Mouse (Mus musculus): ENCODE results near the gene Lemd2.

DNA sequence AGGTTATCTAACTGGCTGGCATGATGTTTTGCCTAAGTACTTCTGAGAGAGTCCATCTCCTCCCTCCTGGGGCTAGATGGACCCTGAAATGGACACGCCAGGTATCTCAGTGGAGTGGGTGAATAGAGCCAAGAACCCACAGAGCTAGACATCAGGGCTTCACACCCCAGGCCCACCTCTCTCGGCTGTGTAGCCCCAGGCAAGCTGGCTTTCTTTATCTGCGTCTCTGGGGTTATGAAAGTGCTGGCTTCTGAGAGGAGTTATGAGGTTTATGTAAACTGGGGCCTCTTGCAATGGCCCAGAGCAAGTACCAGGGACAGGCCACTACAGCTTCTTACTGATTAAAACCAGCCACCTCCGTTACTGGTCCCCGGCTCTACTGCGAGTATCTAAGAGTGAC, 49.4 kb downstream of the Lemd2 start:
- no peak for TF ChIP-seq POLR2A (IDR thresholded peaks at IDR 0.05; ENCODE audit: control insufficient read depth, extremely low read depth, insufficient read depth, low read length, poor library complexity)
- no peak for TF ChIP-seq CTCF (IDR thresholded peaks at IDR 0.05; ENCODE audit: borderline replicate concordance, control insufficient read depth, extremely low read depth, insufficient read depth, low read length, poor library complexity)

Measured in thymus, adult 2 months (tissue).